Mouse (Mus musculus): ENCODE measurements at regions not wholly inside any gene's neighbourhood (a gene's known extent, or its start where the extent isn't known, plus 50 kb on each side); places are given as distances from the start of the nearest gene placed in this dataset.
A peak's percentile ranks its signal among the peaks of the same experiment; 100 is the strongest.

- H3K9ac ChIP-seq (ENCODE audit: low read depth, poor library complexity, severe bottlenecking): peak overlapping the region; percentile 66
- H3K27me3 ChIP-seq (ENCODE audit: control insufficient read depth, insufficient read depth, low read length, poor library complexity, severe bottlenecking): peaks cover 6% of the 10 kb centered on the region; the same call in 1 of the 2 replicates
- no peaks in the 10 kb centered on the region for H3K4me1 ChIP-seq (ENCODE audit: control insufficient read depth, insufficient read depth, low read length)
- H3K27ac ChIP-seq (ENCODE audit: insufficient read depth, low read length): no peak overlapping the region
- H3K36me3 ChIP-seq (ENCODE audit: control insufficient read depth, insufficient read depth, low read length, poor library complexity, severe bottlenecking): no peaks in the 10 kb centered on the region
- no peak for TF ChIP-seq POLR2A (IDR thresholded peaks at IDR 0.05; ENCODE audit: insufficient read depth, low read length)
- peak overlapping the region; percentile 56 for H3K4me3 ChIP-seq (ENCODE audit: low read depth, low read length)
- no peaks in the 10 kb centered on the region for H3K9me3 ChIP-seq (replicated peaks; ENCODE audit: control insufficient read depth, insufficient read depth, low read length, poor library complexity, severe bottlenecking)
Observed at GRCm38 (mm10) chr6:31216206-31217059, 182.1 kb upstream of the Mkln1 start.

DNA sequence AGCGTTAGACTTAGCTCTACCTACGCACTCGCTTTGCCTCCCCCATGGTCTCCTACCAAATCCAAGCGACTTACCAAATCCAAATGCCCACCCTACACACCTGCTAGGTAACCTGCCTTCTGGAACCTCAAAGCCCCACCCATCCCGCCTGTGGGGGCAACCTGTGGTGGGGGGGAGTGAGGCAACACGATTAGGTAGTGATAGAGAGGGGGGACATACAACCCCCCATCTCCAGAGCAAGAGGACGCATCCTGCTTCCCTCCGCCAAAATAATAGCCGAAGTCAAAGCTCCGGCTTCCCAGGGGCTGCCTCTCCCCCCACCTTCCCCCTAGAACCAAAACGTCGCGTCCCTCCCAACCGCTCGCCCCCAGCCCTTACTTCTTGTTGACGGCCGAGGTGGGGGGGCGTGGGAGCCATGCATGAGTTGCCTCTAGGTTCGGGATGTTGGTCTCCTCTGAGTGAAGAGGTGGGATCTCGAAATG is 181.4 kb upstream of the Mkln1 start:
- Histone ChIP-seq H3K36me3 (ENCODE audit: control insufficient read depth, insufficient read depth, low read length, poor library complexity, severe bottlenecking) (no peaks in the 10 kb centered on the region), H3K9ac (ENCODE audit: low read depth, poor library complexity, severe bottlenecking) (peak overlapping the region; percentile 66), H3K27me3 (ENCODE audit: control insufficient read depth, insufficient read depth, low read length, poor library complexity, severe bottlenecking) (peaks cover 6% of the 10 kb centered on the region; the same call in 1 of the 2 replicates), H3K4me1 (ENCODE audit: control insufficient read depth, insufficient read depth, low read length) (no peaks in the 10 kb centered on the region), H3K27ac (ENCODE audit: insufficient read depth, low read length) (no peak overlapping the region), H3K4me3 (ENCODE audit: low read depth, low read length) (peak overlapping the region; percentile 56), H3K9me3 (replicated peaks; ENCODE audit: control insufficient read depth, insufficient read depth, low read length, poor library complexity, severe bottlenecking) (no peaks in the 10 kb centered on the region)
- TF ChIP-seq EP300 (IDR thresholded peaks at IDR 0.05; ENCODE audit: insufficient read depth, low read depth, low read length) (no peak), POLR2A (IDR thresholded peaks at IDR 0.05; ENCODE audit: insufficient read depth, low read length) (no peak), CTCF (IDR thresholded peaks at IDR 0.05; ENCODE audit: low read depth, low read length) (no peak)

- Histone ChIP-seq H3K4me1 (ENCODE audit: control insufficient read depth, insufficient read depth, low read length) (no peaks in the 10 kb centered on the region), H3K27me3 (ENCODE audit: control insufficient read depth, insufficient read depth, low read length, poor library complexity, severe bottlenecking) (peaks cover 6% of the 10 kb centered on the region; the same call in 1 of the 2 replicates), H3K4me3 (ENCODE audit: low read depth, low read length) (peak overlapping the region; percentile 80), H3K27ac (ENCODE audit: insufficient read depth, low read length) (no peak overlapping the region), H3K9me3 (replicated peaks; ENCODE audit: control insufficient read depth, insufficient read depth, low read length, poor library complexity, severe bottlenecking) (no peaks in the 10 kb centered on the region), H3K36me3 (ENCODE audit: control insufficient read depth, insufficient read depth, low read length, poor library complexity, severe bottlenecking) (no peaks in the 10 kb centered on the region), H3K9ac (ENCODE audit: low read depth, poor library complexity, severe bottlenecking) (peak overlapping the region; percentile 66)
- TF ChIP-seq CTCF (IDR thresholded peaks at IDR 0.05; ENCODE audit: low read depth, low read length) (no peak), POLR2A (IDR thresholded peaks at IDR 0.05; ENCODE audit: insufficient read depth, low read length) (no peak), EP300 (IDR thresholded peaks at IDR 0.05; ENCODE audit: insufficient read depth, low read depth, low read length) (no peak)
Observed at GRCm38 (mm10) chr6:31217641-31218138, 180.8 kb upstream of the Mkln1 start.

DNA sequence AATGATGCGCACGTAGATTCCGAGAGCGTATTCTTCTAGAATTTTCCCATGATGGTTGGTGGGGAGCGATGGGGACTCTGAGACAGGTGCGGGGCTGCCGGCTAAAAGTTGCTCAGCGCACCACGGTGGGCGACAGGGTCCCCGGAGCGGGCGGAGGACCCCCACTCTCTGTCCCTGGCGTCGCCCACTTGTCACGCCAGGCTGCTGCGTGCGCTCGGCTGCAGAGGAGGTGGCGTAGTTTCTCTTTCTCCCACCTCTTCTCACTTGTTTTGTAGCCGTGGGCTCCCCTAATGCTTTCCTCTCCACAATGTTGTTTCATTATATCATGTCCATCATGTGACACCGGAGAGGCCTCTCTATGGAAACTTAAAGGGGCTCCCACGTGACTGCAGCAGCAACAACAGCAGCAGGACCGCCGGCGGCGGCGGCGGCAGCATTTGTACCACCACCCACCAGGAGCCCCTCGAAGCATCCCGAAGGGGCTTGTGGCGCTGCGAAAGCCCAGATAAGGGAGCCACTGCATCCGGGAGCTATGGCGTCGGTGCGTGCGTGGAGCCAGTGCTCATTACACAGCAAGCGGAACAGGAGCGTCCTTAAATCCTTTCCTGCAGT is 180.3 kb upstream of the Mkln1 start:
- Histone ChIP-seq H3K27ac (ENCODE audit: insufficient read depth, low read length) (no peak overlapping the region), H3K4me1 (ENCODE audit: control insufficient read depth, insufficient read depth, low read length) (no peaks in the 10 kb centered on the region), H3K4me3 (ENCODE audit: low read depth, low read length) (peak overlapping the region; percentile 80), H3K27me3 (ENCODE audit: control insufficient read depth, insufficient read depth, low read length, poor library complexity, severe bottlenecking) (peaks cover 6% of the 10 kb centered on the region; the same call in 1 of the 2 replicates), H3K36me3 (ENCODE audit: control insufficient read depth, insufficient read depth, low read length, poor library complexity, severe bottlenecking) (no peaks in the 10 kb centered on the region), H3K9ac (ENCODE audit: low read depth, poor library complexity, severe bottlenecking) (peak overlapping the region; percentile 66), H3K9me3 (replicated peaks; ENCODE audit: control insufficient read depth, insufficient read depth, low read length, poor library complexity, severe bottlenecking) (no peaks in the 10 kb centered on the region)
- no peak for TF ChIP-seq EP300 (IDR thresholded peaks at IDR 0.05; ENCODE audit: insufficient read depth, low read depth, low read length)
- no peak for TF ChIP-seq POLR2A (IDR thresholded peaks at IDR 0.05; ENCODE audit: insufficient read depth, low read length)

DNA sequence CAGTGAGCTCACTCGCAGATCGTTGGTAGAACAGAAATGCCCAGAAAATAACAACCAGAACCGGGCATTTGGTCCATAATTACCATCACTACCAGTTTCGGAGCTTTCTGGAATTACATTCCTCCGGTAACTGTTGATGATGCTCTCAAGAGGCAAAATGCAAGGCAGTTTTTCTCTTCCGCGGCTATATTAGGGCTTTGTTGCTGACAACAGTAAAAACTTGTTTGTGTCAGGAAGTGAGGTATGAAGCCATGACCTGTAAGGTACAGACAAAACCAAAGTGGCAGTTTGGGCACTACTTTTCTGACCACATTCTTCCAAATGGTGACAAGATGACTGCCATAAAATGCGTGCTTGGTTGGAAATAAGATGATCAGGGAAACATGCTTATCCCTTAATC is 179.7 kb upstream of the Mkln1 start:
- Histone ChIP-seq H3K9me3 (replicated peaks; ENCODE audit: control insufficient read depth, insufficient read depth, low read length, poor library complexity, severe bottlenecking) (no peaks in the 10 kb centered on the region), H3K4me3 (ENCODE audit: low read depth, low read length) (no peak overlapping the region), H3K9ac (ENCODE audit: low read depth, poor library complexity, severe bottlenecking) (peak overlapping the region; percentile 66; the same call in 1 of the 2 replicates), H3K4me1 (ENCODE audit: control insufficient read depth, insufficient read depth, low read length) (no peaks in the 10 kb centered on the region), H3K27me3 (ENCODE audit: control insufficient read depth, insufficient read depth, low read length, poor library complexity, severe bottlenecking) (peaks cover 6% of the 10 kb centered on the region), H3K27ac (ENCODE audit: insufficient read depth, low read length) (no peak overlapping the region), H3K36me3 (ENCODE audit: control insufficient read depth, insufficient read depth, low read length, poor library complexity, severe bottlenecking) (no peaks in the 10 kb centered on the region)
- TF ChIP-seq CTCF (IDR thresholded peaks at IDR 0.05; ENCODE audit: low read depth, low read length): no peak
- no peak for TF ChIP-seq POLR2A (IDR thresholded peaks at IDR 0.05; ENCODE audit: insufficient read depth, low read length)
- TF ChIP-seq EP300 (IDR thresholded peaks at IDR 0.05; ENCODE audit: insufficient read depth, low read depth, low read length): no peak

GRCm38 (mm10) chr6:31219736-31220135 is 178.8 kb upstream of the Mkln1 start:
- peaks cover 10% of the 10 kb centered on the region for H3K27me3 ChIP-seq (ENCODE audit: control insufficient read depth, insufficient read depth, low read length, poor library complexity, severe bottlenecking)
- TF ChIP-seq POLR2A (IDR thresholded peaks at IDR 0.05; ENCODE audit: insufficient read depth, low read length) (no peak), EP300 (IDR thresholded peaks at IDR 0.05; ENCODE audit: insufficient read depth, low read depth, low read length) (no peak), CTCF (IDR thresholded peaks at IDR 0.05; ENCODE audit: low read depth, low read length) (no peak)
- no peaks in the 10 kb centered on the region for H3K36me3 ChIP-seq (ENCODE audit: control insufficient read depth, insufficient read depth, low read length, poor library complexity, severe bottlenecking)
- peak overlapping the region; percentile 67 for H3K4me3 ChIP-seq (ENCODE audit: low read depth, low read length)
- H3K9ac ChIP-seq (ENCODE audit: low read depth, poor library complexity, severe bottlenecking): peak overlapping the region; percentile 47
- peak overlapping the region; percentile 42 for H3K27ac ChIP-seq (ENCODE audit: insufficient read depth, low read length)
- no peaks in the 10 kb centered on the region for H3K9me3 ChIP-seq (replicated peaks; ENCODE audit: control insufficient read depth, insufficient read depth, low read length, poor library complexity, severe bottlenecking)
- H3K4me1 ChIP-seq (ENCODE audit: control insufficient read depth, insufficient read depth, low read length): no peaks in the 10 kb centered on the region
